Comparison of ENCODE assay signal across 8 mouse cellular contexts in the genomic region with DNA sequence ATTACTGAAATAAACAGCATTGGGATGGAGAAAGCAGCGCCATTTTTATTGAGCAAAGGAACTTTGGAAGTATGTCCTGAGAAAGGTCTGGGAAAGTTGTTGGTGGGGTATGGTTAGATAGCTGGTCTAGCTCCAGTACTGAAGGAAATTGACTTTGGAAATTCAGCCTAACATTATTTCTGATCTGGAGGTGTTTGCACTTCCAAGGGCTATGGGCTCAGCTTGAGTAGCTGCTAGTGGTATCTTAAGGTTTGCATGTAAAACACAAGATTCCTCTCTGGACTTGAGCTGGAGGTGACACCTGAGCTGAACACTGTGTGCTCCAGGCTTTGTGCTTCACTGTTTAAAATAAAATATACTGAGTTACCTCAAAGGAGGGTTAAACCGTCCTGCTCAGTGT. TPM values are rescaled to one million over a fixed set of nuclear protein-coding genes. Genes with fewer than 3 reads are reported as not detected.
A peak's percentile ranks its signal among the peaks of the same experiment; 100 is the strongest.
DNase-seq lines count a peak whose midpoint lies in the region; ATAC-seq lines count a peak whose summit lies in the region.

No protein-coding gene starts in this region.

- ATAC-seq in kidney, embryonic 15.5 days (replicated peaks; ENCODE audit: low FRiP score), result no peak
- no peak for ATAC-seq in embryonic facial prominence, embryonic 11.5 days (replicated peaks; ENCODE audit: insufficient number of reproducible peaks, low FRiP score, low TSS enrichment, low read depth)
- no peak for ATAC-seq in hindbrain, embryonic 13.5 days (ENCODE audit: low FRiP score)
- no peak for ATAC-seq in midbrain, embryonic 14.5 days (ENCODE audit: low FRiP score, low TSS enrichment)

- WGBS in kidney, embryonic 15.5 days, result 25% methylated on average over 2 of the region's 2 CpGs
- WGBS in embryonic facial prominence, embryonic 11.5 days, result 23% methylated on average over 2 of the region's 2 CpGs
- WGBS in hindbrain, embryonic 13.5 days, result 29% methylated on average over 2 of the region's 2 CpGs
- 23% methylated on average over 2 of the region's 2 CpGs for WGBS in midbrain, embryonic 14.5 days

- H3K4me3 ChIP-seq in kidney, embryonic 15.5 days (replicated peaks), result peak overlapping the region; percentile 89
- peak overlapping the region; percentile 93 for H3K4me3 ChIP-seq in embryonic facial prominence, embryonic 11.5 days (ENCODE audit: low read depth, low read length)
- H3K4me3 ChIP-seq in hindbrain, embryonic 13.5 days, result peak overlapping the region; percentile 93
- peak overlapping the region; percentile 87 for H3K4me3 ChIP-seq in midbrain, embryonic 14.5 days (replicated peaks; ENCODE audit: low read depth, low read length)

- H3K36me3 ChIP-seq in kidney, embryonic 15.5 days, result no peaks in the 10 kb centered on the region
- no peaks in the 10 kb centered on the region for H3K36me3 ChIP-seq in embryonic facial prominence, embryonic 11.5 days (replicated peaks; ENCODE audit: control insufficient read depth, insufficient read depth, low read depth, low read length)
- H3K36me3 ChIP-seq in hindbrain, embryonic 13.5 days, result no peaks in the 10 kb centered on the region
- H3K36me3 ChIP-seq in midbrain, embryonic 14.5 days (ENCODE audit: control insufficient read depth, insufficient read depth, low read length), result no peaks in the 10 kb centered on the region

- no peak for DNase-seq in kidney, postnatal 10 days
- DNase-seq in embryonic facial prominence, embryonic 11.5 days (ENCODE audit: low spot score), result no peak
- DNase-seq in midbrain, embryonic 14.5 days, result no peak
- no peak for DNase-seq in urinary bladder, postnatal 10 days (ENCODE audit: low spot score)
- DNase-seq in right cerebral cortex, postnatal 36 days (ENCODE audit: low spot score in 2 of 2), result no peak
- no peak for DNase-seq in layer of hippocampus, postnatal 25 days (ENCODE audit: extremely low spot score in 1 of 2, low spot score in 1 of 2)

- 0 out of 2 replicates have a peak overlapping the region, but pooled peaks have one; percentile 91 for H3K27ac ChIP-seq in kidney, embryonic 15.5 days
- H3K27ac ChIP-seq in embryonic facial prominence, embryonic 11.5 days (replicated peaks; ENCODE audit: low read depth, low read length), result no peak overlapping the region
- no peak overlapping the region for H3K27ac ChIP-seq in hindbrain, embryonic 13.5 days
- H3K27ac ChIP-seq in midbrain, embryonic 14.5 days (replicated peaks; ENCODE audit: low read depth, low read length), result peak overlapping the region; percentile 98; the same call in 1 of the 2 replicates

- H3K9me3 ChIP-seq in kidney, embryonic 15.5 days (replicated peaks), result no peaks in the 10 kb centered on the region
- H3K9me3 ChIP-seq in embryonic facial prominence, embryonic 11.5 days (replicated peaks; ENCODE audit: control insufficient read depth, low read length), result no peaks in the 10 kb centered on the region
- H3K9me3 ChIP-seq in hindbrain, embryonic 13.5 days, result no peaks in the 10 kb centered on the region
- H3K9me3 ChIP-seq in midbrain, embryonic 14.5 days (ENCODE audit: control insufficient read depth, low read length), result no peaks in the 10 kb centered on the region

- H3K4me1 ChIP-seq in kidney, embryonic 15.5 days, result peaks cover 45% of the 10 kb centered on the region
- no peaks in the 10 kb centered on the region; the same call in 1 of the 2 replicates for H3K4me1 ChIP-seq in embryonic facial prominence, embryonic 11.5 days (ENCODE audit: control insufficient read depth, insufficient read depth, low read length)
- peaks cover 53% of the 10 kb centered on the region for H3K4me1 ChIP-seq in hindbrain, embryonic 13.5 days (replicated peaks)
- peaks cover 36% of the 10 kb centered on the region for H3K4me1 ChIP-seq in midbrain, embryonic 14.5 days (ENCODE audit: control insufficient read depth, insufficient read depth, low read length)

- peak overlapping the region; percentile 85 for H3K4me2 ChIP-seq in kidney, embryonic 15.5 days
- H3K4me2 ChIP-seq in embryonic facial prominence, embryonic 11.5 days (ENCODE audit: low read depth, low read length), result peak overlapping the region; percentile 79
- H3K4me2 ChIP-seq in hindbrain, embryonic 13.5 days, result peak overlapping the region; percentile 82
- peak overlapping the region; percentile 83 for H3K4me2 ChIP-seq in midbrain, embryonic 14.5 days (ENCODE audit: low read length)

- no peaks in the 10 kb centered on the region for H3K27me3 ChIP-seq in kidney, embryonic 15.5 days
- H3K27me3 ChIP-seq in embryonic facial prominence, embryonic 11.5 days (ENCODE audit: control insufficient read depth, insufficient read depth, low read length), result no peaks in the 10 kb centered on the region
- no peaks in the 10 kb centered on the region for H3K27me3 ChIP-seq in hindbrain, embryonic 13.5 days
- H3K27me3 ChIP-seq in midbrain, embryonic 14.5 days (ENCODE audit: control insufficient read depth, insufficient read depth, low read length), result no peaks in the 10 kb centered on the region

- peak overlapping the region; percentile 89; the same call in 1 of the 2 replicates for H3K9ac ChIP-seq in kidney, embryonic 15.5 days
- H3K9ac ChIP-seq in embryonic facial prominence, embryonic 11.5 days (replicated peaks; ENCODE audit: low read length), result peak overlapping the region; percentile 90
- peak overlapping the region; percentile 93 for H3K9ac ChIP-seq in hindbrain, embryonic 13.5 days
- peak overlapping the region; percentile 94 for H3K9ac ChIP-seq in midbrain, embryonic 14.5 days (replicated peaks; ENCODE audit: low read length)

RNA-seq across cellular contexts. Expression of gene Mboat2, which starts 1.8 kb away (rescaled TPM):
- polyA plus RNA-seq in kidney, embryonic 15.5 days (2015; fragmentation: Nextera tagmentation; extraction: Ambion mirVana), result 41.1 and 42.2 TPM in 2 replicates
- 53.0 and 58.2 TPM in 2 replicates for polyA plus RNA-seq in embryonic facial prominence, embryonic 11.5 days (2014; fragmentation: Nextera tagmentation; extraction: Ambion mirVana)
- polyA plus RNA-seq in hindbrain, embryonic 13.5 days (2015; fragmentation: Nextera tagmentation; extraction: Ambion mirVana), result 78.1 and 82.0 TPM in 2 replicates
- 62.3 and 91.0 TPM in 2 replicates for polyA plus RNA-seq in midbrain, embryonic 14.5 days (2014; fragmentation: Nextera tagmentation; extraction: Ambion mirVana)
- total RNA-seq in layer of hippocampus, postnatal 25 days (2021), result 10 to 100 TPM; 70.2 to 79.6 TPM

Comparison
In these comparisons a context has a peak if more than half of its experiments do, and no peak if none do; other contexts are left out.
1. H3K27ac ChIP-seq: peak in kidney, embryonic 15.5 days (single experiment) and midbrain, embryonic 14.5 days (single experiment); none in embryonic facial prominence, embryonic 11.5 days (single experiment) and hindbrain, embryonic 13.5 days (single experiment).
2. Peak in every context shown above with its lines, with median percentiles within 50 percentile points of each other: H3K4me2 ChIP-seq, H3K4me3 ChIP-seq and H3K9ac ChIP-seq.